Mouse (Mus musculus): ENCODE measurements around the gene Elf2. TPM values are rescaled to one million over a fixed set of nuclear protein-coding genes. Genes with fewer than 3 reads are reported as not detected.
A peak's percentile ranks its signal among the peaks of the same experiment; 100 is the strongest.

Gene Elf2
- total RNA-seq, 2 experiments from 2014 or later = 79.8 to 85.1 TPM

- intact Hi-C loops (cut with DNase I) = no loop called here
- peak; percentile 62 for DNase-seq
Observed at GRCm38 (mm10) chr3:51247704-51248103, 92.8 kb downstream of the Elf2 start.

- intact Hi-C loops (cut with DNase I) = loop anchor here (5.0 kb wide), 1 partner anchor 38 kb away; no protein-coding TSS in a partner anchor
- DNase-seq = no peak
Observed at GRCm38 (mm10) chr3:51239541-51239940, 100.9 kb downstream of the Elf2 start.

GRCm38 (mm10) chr3:51238515-51238914 is 101.9 kb downstream of the Elf2 start:
- DNase-seq = no peak
- intact Hi-C loops (cut with DNase I) = loop anchor here (5.0 kb wide), 1 partner anchor 39 kb away; no protein-coding TSS in a partner anchor

GRCm38 (mm10) chr3:51234752-51235055 is 105.8 kb downstream of the Elf2 start:
- no peak for DNase-seq
- intact Hi-C loops (cut with DNase I) = loop anchor here (1.0 to 5.0 kb wide), 3 partner anchors 43 to 173 kb away; partner anchors contain the start of gene Ndufc1

DNA sequence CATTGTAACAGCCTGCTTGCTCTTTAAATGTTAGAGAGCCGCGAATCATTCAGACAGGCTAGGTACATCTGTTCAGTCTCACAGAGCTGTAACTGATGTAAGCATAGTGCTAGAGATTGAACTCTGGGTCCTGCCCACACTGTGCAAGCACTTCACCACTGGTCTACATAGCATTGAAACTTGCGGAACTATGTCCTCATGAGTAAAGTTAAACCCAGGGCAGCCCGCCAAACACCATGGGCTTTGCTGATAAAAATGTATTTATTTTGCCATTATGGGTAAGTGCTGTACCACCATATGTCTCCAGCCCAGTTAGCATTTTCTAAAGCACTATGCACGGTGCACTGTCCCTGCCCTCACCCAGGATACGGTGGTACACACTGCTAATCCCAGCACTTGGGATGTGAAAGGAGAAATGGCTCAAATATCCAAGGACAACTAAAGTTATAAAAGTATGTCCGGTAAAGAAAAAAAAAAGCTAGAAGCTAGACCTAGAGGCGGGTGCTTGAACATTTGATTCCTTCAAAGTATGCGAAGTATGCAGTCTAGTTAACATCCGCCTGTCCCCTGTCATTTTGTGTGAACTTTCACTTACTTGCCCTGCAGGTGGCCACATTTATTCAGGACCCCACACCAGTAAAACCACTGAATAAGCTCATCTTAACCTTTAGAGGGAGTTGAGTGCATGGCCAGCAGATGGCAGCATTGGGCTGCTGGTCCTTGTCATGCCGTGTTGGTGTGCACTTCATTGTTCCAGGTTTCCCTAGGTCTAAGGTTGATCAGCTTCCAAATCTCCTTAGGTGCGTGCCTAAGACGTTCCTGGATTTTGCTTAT is 106.3 kb downstream of the Elf2 start:
- intact Hi-C loops (cut with DNase I) = loop anchor here (1.0 to 5.0 kb wide), 2 partner anchors 131 to 173 kb away; partner anchors contain the start of gene Ndufc1
- peak; percentile 91 to 93 for DNase-seq

GRCm38 (mm10) chr3:51233474-51233873 is 107.0 kb downstream of the Elf2 start:
- DNase-seq = peak; percentile 78 to 87

GRCm38 (mm10) chr3:51232205-51232910 is 108.1 kb downstream of the Elf2 start:
- no peak for DNase-seq
- intact Hi-C loops (cut with DNase I) = loop anchor here (5.0 kb wide), 1 partner anchor 175 kb away; the partner anchor contains the start of gene Ndufc1

More at GRCm38 (mm10) chr3:51233474-51233873, 107.0 kb downstream of the Elf2 start:
- intact Hi-C loops (cut with DNase I) = loop anchor here (5.0 kb wide), 1 partner anchor 174 kb away; the partner anchor contains the start of gene Ndufc1

GRCm38 (mm10) chr3:51231499-51231898 is 109.0 kb downstream of the Elf2 start:
- no peak for DNase-seq
- intact Hi-C loops (cut with DNase I) = loop anchor here (5.0 kb wide), 1 partner anchor 176 kb away; the partner anchor contains the start of gene Ndufc1

GRCm38 (mm10) chr3:51230886-51231285 is 109.6 kb downstream of the Elf2 start:
- intact Hi-C loops (cut with DNase I) = loop anchor here (5.0 kb wide), 1 partner anchor 176 kb away; the partner anchor contains the start of gene Ndufc1

GRCm38 (mm10) chr3:51230146-51230835 is 110.2 kb downstream of the Elf2 start:
- DNase-seq = no peak
- intact Hi-C loops (cut with DNase I) = loop anchor here (5.0 kb wide), 1 partner anchor 177 kb away; the partner anchor contains the start of gene Ndufc1

More at GRCm38 (mm10) chr3:51230886-51231285, 109.6 kb downstream of the Elf2 start:
- no peak for DNase-seq

DNA sequence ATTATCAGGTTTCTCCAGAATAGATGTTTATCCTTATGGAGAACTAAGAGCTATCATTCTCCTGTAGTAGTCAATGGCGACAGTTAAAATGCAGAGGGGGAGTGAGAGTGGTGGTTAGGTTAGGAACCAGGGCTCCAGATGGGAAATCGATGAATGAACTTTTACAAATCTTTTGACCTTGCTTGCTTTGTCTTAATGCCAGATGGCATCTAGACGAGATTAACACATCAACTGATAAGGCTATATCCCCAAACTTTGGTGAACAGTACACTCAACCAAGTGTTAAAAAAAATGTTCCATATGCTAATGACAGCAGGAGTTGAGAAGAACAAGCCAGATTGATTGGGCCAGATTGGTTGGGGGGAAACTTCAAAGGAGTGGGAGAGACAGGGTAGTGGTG is 111.2 kb downstream of the Elf2 start:
- no peak for DNase-seq
- intact Hi-C loops (cut with DNase I) = no loop called here

DNA sequence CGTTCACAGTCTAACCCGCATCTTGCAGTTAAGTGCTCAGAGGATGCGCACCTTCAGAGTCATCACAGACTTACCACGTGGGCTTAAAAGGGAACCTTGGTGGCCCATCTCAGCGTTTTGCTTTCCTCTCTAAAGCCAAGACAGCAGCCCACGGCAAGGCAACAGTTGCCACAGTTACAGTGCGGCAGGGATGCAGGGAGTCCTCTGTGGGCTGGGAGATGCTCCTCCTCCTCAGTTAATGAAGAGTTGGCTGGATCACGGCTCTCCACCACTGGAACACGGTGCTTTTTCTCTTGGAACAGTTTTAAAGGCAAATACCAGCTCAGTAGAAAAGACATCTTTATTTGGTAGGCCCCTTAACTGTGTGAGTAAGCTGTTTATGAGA is 111.7 kb downstream of the Elf2 start:
- DNase-seq = no peak

GRCm38 (mm10) chr3:51228038-51228820 is 112.2 kb downstream of the Elf2 start:
- intact Hi-C loops (cut with DNase I) = no loop called here
- peak; percentile 61 to 80 for DNase-seq

More for the DNA sequence above, 111.7 kb downstream of the Elf2 start:
- intact Hi-C loops (cut with DNase I) = no loop called here

GRCm38 (mm10) chr3:51226601-51227000 is 113.9 kb downstream of the Elf2 start:
- intact Hi-C loops (cut with DNase I) = no loop called here
- no peak for DNase-seq

GRCm38 (mm10) chr3:51225979-51226378 is 114.5 kb downstream of the Elf2 start:
- intact Hi-C loops (cut with DNase I) = no loop called here
- DNase-seq = no peak

GRCm38 (mm10) chr3:51225226-51225750 is 115.2 kb downstream of the Elf2 start:
- intact Hi-C loops (cut with DNase I) = no loop called here
- DNase-seq = no peak

DNA sequence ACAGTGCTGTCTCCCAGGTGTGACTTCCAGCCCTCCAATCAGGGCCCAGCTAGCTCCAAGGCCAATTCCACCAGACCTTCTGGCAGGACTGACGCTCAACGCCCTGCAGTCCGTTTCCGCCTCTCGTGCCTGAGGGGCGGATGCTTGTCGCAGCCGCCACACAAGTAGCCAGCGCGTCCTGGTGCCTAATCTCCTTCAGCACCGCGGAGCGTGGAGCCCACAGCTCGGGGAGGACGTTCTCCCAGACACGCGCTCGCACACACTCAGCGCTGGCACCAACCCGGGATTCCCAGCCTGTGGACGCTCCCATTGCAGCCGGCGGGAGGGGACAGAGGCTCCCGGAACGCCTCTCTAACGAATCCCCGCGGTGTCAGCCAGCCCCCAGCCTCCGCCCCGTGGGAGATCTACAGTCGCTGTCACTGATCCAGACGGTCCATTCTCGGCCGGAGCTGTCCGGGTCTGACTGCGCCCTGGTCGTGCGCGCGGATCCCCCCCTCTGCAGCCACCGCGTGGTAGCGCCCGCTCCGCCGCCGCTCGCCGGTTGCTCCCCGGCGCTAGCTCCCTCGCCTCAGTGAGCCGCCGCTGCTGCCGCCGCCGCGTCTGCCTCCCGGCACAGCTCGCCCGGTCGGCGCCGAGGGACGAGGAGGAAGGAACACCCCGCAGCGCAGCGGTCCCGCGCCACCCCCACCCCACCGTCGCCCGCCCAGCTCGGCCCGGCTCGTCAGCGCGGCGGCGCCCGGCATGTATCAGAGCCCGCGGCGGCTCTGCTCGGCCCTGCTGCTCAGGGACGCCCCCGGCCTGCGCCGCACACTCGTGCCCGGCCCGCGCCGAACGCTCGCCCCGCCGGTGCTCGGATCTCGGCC is 115.9 kb downstream of the Elf2 start, which contains the start of gene Noct:
TSS of gene Noct (plus strand) at position 85 of the 863 bp plus-strand sequence.
- intact Hi-C loops (cut with DNase I) = no loop called here
- peak; percentile 93 to 94 for DNase-seq

DNA sequence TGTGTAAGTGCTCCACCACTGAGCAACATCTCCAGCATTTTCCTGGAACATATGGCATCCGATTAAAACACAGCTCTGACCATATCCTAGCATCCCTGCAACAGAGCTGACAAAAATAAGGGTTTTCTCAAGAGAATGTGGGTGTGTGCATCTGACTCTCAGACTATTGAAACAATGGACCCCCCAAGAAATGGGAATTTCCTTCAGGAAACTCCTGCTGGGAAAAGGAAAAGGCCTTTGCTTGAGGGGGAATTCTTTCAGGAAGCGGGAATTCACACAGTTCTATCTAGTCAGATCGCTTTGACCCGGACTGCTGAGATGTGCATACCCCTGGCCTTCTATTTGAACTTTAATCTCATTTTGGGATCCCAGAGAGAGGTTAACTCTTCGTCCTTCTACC is 116.9 kb downstream of the Elf2 start:
- no peak for DNase-seq
- intact Hi-C loops (cut with DNase I) = loop anchor here (2.0 kb wide), 1 partner anchor 21 kb away; no protein-coding TSS in a partner anchor
